Mouse (Mus musculus) 3134 (cell line): Measurements from ENCODE around the gene Wwc1.
A peak's percentile ranks its signal among the peaks of the same experiment; 100 is the strongest.

ENCODE experiments used
- DNase-seq: peaks from one replicate; pipeline ENCODE4 v3.0.0-alpha.2; 2011; ENCODE audit warnings: low spot score; ENCODE audit not compliant: insufficient read length; ENCODE audit errors: extremely low read depth

Wwc1 gene

DNA sequence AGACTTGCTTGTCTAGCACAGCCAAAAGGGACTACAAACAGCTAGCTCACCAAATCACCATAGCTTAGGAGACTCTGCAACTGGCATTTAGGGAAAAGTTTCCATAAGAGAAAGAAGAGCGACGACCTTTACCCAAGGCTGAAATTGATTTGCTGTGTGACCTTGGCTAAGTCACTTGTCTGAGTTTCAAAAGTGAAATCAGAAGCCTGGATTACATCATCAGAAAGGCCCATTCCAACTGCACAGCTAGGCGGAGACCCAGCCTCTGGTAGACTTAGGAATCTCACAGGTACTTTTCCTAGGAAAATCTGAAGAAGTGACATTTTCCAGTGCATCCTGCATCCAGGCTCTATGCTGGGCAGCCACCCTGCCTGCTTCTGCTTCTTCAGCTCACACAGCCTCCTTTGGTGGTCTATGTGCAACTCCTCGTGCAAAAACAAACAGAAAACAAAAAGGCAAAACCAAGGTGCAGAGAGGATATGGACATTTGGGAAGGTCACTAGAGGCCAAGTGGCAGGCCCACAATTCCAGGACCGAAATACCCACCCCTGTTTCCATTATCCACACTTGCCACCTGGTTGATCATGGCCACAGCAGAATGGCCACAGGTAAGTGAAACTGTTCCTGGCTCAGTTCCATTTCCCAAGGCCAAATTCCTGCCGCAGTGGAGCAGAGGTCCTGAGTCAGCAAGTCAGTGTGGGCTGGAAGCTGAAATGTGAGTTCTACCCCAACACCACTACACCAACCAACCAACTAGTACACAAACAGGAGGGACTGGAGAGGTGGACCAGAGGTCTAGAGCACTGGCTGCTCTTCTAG lies 5.5 kb downstream of the Wwc1 start:
- DNase-seq = no peak

DNA sequence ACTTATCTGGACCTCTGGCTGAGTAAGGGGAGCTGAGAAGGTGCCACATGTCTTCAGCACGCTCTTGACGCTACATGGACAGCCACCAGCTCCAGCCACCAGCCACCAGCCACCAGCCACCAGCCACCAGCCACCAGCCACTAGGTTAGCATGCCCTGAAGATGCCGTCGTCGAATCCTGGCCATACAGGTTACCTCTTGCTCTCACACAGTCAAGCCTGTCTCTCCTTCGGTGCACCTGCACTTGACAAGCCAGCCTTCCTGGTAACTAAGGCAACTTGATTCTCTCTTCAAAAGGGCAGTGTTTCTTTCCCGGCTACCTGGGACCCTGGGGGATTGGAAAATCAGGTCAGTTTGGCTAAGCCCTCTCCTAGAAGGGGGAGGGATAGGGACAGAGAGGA lies 7.2 kb downstream of the Wwc1 start:
- no peak for DNase-seq

DNA sequence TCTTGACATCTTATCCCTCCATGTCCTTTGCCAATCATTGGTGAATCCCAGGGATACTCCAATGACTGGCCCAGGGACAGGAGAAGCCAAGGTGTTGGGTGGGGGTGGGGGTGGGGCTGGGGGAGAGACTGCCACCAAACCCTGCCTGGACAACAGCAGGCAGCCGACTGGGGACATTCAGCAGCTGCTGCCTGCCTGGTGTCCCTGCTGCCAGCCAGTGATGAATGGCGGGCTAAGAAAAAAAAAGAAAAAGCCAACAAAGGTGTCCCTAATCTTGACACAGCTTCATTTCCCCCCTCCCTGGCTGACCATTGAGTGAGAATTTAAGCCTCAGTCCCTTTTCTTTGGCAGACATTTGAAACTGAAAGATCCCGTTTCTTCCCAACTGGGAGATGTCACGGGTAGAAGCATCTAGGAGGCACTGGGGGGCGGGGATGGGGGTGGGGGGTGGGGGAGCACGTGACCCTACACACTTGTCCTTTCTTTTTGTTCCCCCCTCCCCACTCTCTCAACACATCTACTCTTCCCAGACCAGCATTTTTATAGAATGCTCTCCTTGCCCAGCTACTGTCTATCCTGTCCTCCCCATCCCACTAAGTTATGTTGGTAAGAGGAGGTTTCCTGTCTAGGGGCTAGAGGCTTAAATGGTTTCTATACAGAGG lies 7.9 kb downstream of the Wwc1 start:
- no peak for DNase-seq

DNA sequence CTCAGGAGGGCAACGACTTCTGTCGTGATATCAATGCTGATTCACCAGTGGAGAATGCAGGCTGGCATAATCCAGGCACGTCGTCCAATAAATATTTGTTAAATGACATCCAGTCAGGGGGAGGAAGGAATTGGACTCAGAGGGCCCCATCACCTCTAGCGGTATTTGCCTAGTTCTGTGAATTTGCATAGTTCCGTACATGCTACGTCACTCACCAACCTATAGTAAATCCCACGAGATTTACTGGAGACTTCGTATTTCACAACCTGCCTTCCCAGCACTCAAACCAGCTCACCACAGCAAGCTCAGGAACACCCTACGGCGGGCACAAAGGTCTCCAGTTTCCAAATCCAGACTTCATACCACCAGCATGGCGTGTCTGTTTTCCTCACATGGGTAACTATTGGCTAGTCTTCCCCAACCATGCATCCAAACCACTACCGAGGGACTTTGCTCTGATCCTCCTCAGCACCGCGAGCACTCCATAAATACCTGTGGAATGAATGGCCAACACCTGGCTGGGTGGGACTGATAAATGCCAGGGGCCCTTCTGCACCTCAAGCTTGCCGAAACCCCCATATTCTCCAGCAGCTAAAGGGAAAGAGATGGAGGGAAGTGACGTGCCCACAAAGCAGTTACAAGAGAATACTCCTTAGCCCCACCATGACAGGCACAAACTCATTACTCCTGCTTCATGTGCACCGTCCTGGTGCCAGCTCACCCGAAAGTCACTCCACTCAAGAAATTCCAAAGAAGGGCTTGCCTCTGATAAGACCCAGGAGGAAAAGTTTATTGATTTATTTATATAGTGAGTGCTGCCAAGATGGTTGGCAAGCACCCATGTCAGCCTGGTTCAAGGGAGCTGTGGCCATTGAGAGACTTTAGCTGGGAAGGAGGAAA lies 9.3 kb downstream of the Wwc1 start:
- peak; percentile 46 for DNase-seq

DNA sequence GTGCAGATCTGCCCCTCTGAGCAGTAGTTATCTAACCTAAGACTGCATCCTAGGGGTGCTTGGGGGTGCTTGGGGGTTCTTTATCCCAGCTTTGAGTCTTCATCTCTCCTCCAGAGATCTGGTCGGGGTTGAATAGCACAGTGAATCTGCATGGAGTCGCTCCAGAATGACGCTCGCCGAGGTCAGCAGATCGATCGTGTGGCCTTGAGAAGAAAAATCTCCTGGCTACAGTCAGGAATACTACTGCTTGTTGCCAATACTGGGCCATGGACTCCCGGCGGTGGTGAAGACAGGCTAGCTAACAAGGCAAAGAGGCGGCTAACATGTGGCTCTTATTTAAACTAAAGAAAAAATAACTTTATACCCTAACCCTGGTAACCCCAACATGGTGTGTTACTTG lies 12.0 kb downstream of the Wwc1 start:
- no peak for DNase-seq

DNA sequence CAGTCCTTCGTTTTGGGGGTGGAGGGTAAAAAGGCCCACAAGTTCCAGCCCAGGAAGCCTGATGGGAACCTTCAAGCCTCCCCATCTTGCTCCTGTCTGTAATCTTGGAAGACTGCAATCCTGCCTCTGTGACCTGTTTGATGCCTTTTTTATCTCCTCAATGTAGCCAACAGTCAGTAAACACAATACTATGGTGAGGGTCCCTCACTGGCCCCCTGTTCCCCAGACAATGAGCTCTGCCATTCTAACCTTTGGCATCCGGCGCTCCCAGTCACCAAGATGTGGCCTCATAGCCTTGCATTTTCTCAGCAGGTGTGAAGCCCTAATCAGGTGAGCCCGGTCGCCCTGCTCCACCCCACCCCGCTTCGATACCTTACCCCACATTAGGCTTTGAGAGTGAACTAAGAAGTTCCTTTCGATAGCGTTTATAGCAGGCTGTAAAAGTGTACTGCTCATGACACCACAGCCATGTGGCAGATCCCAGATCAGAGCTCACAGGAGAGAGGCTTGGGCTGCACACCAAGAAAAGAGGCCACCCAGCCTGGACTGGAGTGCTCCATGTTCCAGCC lies 16.3 kb downstream of the Wwc1 start:
- no peak for DNase-seq

DNA sequence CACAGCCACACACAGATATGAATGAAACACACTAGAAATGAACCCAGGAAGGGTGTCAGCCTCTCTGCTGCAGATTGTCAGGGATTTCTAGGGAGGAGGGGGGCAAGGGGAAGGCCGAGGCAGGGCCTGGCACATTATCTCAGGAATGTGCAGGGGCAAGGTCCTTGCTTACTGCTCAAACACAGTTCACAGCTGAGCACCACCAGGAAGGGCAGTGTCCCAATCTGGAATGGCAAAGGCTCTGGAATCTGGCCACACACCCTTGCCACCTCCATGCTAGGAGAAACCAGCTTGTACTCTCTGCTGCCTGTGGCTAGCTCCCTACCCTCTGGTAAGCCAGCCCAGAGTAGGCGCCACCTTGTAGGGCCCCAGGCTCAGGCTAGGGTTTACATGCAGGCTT lies 16.8 kb downstream of the Wwc1 start:
- DNase-seq = no peak

DNA sequence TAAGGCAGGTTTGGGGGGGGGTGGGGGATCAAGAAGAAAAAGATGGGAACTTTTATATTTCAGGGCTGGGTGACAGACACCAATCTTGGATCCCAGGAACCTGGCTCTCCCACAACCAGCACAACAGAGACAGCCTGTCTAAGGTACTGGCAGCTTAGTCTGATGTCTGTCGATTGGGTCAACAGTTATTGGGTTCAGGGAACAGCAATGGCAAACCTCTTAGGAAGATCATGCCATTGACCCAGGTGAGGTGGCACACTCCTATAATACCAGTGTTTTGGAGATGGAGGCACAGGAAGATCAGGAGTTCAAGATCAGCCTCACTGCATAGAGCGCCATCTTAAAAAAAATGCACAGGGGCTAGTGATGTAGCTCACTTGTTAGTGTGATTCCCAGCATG lies 17.9 kb downstream of the Wwc1 start:
- no peak for DNase-seq

DNA sequence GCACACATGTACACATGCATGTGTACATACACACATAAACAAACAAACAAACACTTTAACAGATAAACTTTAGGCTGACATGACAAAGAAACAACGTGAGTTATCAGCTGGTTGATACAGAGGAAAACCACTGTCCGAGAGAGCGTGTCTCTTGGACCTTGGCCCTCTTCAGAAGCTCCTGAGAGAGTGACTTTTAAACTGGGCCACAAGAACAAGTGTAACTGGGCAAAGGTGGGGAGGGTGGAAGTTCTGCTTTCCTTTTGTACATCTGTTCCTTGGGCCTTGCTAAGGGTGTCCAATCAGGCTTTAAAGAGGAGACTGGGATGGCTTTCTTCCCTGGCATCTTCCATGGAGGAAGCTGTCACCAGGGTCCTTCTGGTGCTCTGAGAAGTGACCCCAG lies 21.1 kb downstream of the Wwc1 start:
- DNase-seq = no peak

DNA sequence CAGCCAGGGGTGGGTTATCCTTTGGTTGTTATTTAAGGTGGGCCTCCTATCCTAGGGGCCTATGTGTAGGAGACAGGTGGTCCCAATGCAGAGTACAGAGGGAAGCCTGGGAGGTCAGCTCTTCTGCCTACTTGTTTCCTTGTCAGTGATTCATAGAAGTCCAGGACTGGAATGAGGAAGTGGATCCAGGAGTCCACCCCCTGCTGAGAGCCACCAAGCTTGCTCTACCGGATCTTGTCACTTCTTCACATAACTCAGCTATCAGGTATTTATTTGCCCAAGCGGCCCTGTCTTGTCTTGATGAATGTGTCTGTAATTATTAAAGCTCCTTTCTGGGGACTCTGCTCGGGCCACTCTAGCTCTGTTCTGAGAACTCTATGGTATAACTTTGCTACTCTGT lies 24.8 kb downstream of the Wwc1 start:
- no peak for DNase-seq

DNA sequence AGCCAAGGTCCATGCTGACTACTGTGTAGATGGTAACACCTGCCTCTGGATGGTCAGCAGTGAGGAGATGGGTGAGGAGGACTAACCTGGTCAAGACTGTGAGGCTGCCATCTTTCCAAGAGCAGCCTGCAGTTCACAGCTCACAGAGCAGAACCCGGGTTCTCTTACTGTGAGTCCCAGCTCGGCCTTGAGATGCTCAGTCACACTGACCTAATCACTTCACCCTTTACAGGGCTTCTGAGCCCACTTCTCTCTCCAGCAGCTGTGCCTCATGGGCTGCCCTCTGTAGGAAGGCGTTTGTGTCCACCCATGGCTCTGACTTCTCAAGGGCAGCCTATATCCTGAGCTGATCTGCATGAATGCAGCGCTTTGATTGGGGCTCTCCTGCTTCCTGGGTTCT lies 27.1 kb downstream of the Wwc1 start:
- DNase-seq = no peak

DNA sequence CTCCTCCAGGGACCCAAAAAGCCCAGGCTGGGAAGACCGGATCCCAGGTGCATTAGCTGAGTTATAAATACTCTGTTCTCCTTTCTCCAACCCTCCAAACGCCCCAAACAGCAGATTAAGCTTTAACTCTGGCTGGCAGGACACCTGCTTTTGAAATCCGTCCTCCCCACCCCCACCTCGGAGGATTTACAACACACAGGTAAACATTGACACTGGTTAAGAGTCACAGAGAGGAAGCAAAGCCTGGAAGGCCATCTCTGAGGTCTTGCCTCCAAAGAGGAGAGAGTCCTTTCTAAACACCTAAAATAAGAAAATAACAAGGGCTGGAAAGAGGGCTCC lies 28.6 kb downstream of the Wwc1 start:
- DNase-seq = no peak

DNA sequence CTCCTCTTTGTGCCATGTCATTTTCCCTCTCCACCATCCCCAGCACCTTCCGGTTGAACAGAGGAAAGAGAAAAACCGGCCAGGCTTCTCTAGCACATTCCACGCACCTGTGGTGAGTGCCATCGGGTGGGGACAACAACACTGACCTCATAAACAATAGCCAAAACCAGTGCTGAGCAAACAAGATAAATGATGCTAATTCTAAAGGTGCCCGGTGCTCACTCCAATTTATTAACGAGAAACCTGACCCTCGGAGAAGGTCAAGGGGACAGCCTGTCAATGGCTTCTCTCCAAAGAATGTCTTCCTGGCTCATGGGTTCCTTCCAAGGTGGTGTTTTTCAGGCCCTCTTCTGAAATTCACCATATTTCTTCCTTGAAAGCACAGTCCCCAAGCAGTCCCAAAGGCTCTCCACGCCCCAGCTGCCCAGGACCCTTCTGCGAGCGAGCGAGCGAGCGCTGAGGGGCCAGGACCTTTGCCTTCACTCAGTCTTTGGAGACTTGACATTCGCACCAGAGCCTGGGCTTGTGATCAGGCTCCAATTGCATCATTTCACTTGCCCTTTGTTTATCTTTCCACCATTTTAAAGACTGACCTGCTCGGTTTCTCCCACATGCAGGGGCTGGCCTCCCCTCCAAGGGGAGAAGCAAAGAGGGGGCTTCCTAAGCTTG lies 29.1 kb downstream of the Wwc1 start:
- DNase-seq = no peak

DNA sequence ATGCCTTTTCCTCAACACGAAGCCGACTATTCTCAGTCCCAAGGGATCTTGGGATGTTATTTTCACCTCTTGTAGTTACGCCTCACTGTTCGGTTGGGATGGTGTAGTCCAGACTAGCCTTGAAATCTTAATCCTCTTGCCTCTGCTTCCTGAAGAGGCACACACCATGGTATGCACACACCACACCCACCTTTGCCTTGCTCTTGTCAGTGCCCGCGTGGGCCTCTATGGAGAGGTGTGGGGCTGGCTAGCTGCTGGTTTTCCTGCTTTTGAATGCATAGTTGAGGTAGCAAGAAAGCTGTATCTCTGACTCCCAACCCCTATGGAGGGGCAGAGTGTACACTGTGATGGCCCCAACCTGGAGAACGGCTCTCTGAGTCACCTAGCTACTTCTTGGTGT lies 29.9 kb downstream of the Wwc1 start:
- DNase-seq = no peak

DNA sequence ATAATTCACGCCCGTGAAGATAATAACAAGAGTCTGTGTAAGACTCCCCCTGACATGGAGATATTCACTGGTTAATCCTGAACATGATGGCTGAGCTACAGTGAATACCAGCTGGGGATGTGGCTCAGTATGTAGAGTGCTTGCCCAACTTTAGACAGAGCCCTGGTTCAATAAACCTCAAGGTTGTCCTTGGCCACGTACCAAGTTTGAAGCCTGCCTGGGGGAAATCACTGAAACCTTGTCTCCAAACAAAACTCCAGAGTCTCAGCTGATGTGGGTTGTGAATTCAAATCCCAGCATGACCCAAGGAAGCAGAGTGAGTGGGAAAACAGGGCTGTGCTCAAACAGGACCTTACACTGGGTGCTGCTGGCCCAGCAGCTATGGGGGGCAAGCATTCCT lies 30.3 kb downstream of the Wwc1 start:
- no peak for DNase-seq

DNA sequence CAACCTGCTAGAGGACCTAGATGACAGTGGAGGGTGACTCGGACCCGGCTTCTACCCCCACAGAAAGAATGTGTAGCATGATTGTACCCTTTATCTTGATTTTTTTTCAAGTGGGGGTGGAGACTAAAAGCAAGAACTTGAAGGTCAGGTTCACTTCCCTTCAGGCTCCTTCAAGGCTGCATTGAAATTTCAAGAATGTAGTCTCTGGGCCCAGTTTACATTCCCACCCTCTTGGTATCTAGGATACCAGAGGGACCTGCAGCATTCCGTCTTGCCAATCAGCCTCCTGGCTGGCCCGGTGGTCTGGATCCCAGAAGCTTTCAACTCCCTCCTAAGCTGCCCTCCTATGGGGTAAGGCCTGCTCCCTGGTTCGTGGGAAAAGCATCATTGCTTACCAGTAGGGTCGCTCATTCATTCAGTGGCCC lies 31.9 kb downstream of the Wwc1 start:
- no peak for DNase-seq

DNA sequence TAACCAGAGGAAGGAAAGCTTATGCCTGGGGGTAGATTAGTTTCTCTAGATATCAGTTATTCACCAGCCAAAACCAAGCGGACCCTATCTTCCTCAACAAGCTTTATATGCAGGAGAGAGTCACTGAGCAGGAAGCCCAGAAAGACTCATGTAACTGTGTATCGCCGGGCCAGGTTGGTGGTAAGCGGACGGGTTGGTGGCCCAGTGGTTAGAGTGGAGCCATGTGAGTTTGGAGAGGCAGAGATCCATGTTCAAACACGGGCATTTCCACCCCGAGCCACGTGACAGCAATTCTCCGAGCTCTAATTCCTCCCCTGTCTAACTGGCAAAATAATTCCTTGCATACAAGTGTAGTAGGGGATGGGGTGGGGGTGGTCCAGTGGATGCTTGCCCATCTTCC lies 32.4 kb downstream of the Wwc1 start:
- DNase-seq = no peak

DNA sequence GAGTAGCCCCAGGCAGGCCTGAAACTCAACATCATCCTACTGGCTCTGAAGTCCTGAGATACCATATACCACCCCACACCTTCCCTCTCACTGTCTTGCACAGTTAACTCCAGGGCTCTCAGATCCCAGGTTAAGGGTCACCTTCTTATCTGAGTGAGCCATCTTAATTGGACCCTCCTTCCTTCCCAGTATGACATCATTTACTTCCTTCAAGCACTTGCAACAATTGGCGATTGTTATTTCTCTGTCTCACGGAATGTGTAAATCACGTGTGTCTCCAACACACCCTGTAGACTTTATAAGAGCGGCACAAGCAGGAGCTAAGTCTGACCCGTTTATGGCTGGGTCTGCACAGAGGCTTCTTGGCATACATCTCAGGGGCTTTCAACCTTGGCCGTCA lies 35.1 kb downstream of the Wwc1 start:
- no peak for DNase-seq

DNA sequence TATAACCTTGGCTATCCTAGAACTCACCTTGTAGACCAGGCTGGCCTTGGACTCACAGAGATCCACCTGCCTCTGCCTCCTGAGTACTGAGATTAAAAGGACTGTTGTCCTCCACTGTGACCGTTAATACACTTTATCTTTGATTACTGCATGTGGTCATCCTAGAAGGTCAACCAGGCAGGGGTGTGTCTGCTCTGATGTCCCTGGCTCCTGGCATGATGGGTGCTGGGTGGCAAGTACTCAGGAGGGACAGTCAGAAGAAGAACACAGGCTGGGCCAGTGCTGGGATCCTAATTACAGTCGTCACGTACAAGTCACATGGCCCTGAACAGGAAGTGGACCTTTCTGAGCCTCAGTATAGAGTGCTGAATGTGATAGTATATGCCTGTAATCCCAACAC lies 38.7 kb downstream of the Wwc1 start:
- no peak for DNase-seq

DNA sequence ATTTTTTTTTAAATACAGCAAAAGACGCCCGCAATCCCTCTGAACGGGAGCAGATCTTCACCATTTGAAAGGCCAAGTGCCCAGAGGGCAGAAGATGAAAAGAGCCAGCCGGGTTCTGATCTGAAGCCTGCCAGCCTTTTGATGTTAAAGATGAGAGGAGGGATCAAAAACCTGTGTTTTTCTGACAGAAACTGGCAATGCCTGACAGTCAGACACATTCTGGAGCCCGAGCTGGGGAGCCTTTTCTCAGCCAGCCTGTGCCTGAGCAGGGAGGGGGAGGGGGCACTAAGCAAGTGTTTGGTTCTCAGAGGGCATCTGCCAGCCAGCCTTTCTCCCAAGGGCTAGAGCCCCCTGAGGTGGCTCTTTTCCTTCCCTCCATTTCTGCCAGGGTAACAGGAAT lies 39.3 kb downstream of the Wwc1 start:
- no peak for DNase-seq
